Mouse (Mus musculus) small intestine, adult 2 months (tissue): Measurements from ENCODE around the gene Pdcd6ip.

ENCODE experiments used
- CTCF ChIP-seq: fragments of 200-500 bp; IDR thresholded peaks from 2 replicates; pipeline ENCODE4 v1.5.1; 2012; ENCODE audit warnings: low read depth, mild to moderate bottlenecking, control low read depth, inconsistent platforms, low read length, moderate library complexity, mixed read lengths; ENCODE audit not compliant: insufficient replicate concordance, insufficient read length; ENCODE audit errors: extremely low read depth
- POLR2A ChIP-seq: fragments of 200-500 bp; IDR thresholded peaks from 2 replicates; pipeline ENCODE4 v1.6.1; 2012; ENCODE audit warnings: low read depth, mild to moderate bottlenecking, control low read depth, inconsistent platforms, low read length, moderate library complexity

- TF ChIP-seq POLR2A: no peak
- no peak for TF ChIP-seq CTCF
Observed at GRCm38 (mm10) chr9:113644701-113645100, 63.4 kb downstream of the Pdcd6ip start.
